Comparison of ENCODE assay signal across 9 mouse cellular contexts in genomic region chrX:142806620-142807061, GRCm38 (mm10).
A peak's percentile ranks its signal among the peaks of the same experiment; 100 is the strongest.
DNase-seq lines count a peak whose midpoint lies in the region; TF ChIP-seq lines count a peak whose summit lies in the region.
"Had no signal": no experiment of that assay in that cellular context is flagged by ENCODE, and none has a peak within 500 bp of the region (broad histone marks: within the 10 kb centered on the region; RNA-seq: fewer than 3 reads in every experiment).

No protein-coding gene starts in this region.

- H3K36me3 ChIP-seq in ES-Bruce4 (ENCODE audit: control insufficient read depth, insufficient read depth, low read length, poor library complexity, severe bottlenecking) = no peaks in the 10 kb centered on the region
- H3K36me3 ChIP-seq: midbrain, embryonic 12.5 days had no signal

- H3K27ac ChIP-seq in ES-Bruce4 (ENCODE audit: insufficient read depth, low read length) = no peak overlapping the region
- H3K27ac ChIP-seq: midbrain, embryonic 12.5 days had no signal

- no peak for TF ChIP-seq POLR2A in ES-Bruce4 (IDR thresholded peaks at IDR 0.05; ENCODE audit: insufficient read depth, low read length)

- TF ChIP-seq EP300 in ES-Bruce4 (IDR thresholded peaks at IDR 0.05; ENCODE audit: insufficient read depth, low read depth, low read length) = no peak

- intact Hi-C loops in heart, postnatal 25 days (cut with DNase I) = loop anchor here (5.0 kb wide), 2 partner anchors 124 to 434 kb away; partner anchors contain the start of gene Tmem164
- intact Hi-C loops in heart, postnatal 36 days (cut with DNase I) = loop anchor here (5.0 kb wide), 1 partner anchor 124 kb away; the partner anchor contains the start of gene Tmem164

- no peaks in the 10 kb centered on the region for H3K4me1 ChIP-seq in ES-Bruce4 (ENCODE audit: control insufficient read depth, insufficient read depth, low read length)
- H3K4me1 ChIP-seq: midbrain, embryonic 12.5 days had no signal

- no peaks in the 10 kb centered on the region for H3K27me3 ChIP-seq in ES-Bruce4 (ENCODE audit: control insufficient read depth, insufficient read depth, low read length, poor library complexity, severe bottlenecking)

- H3K9me3 ChIP-seq in ES-Bruce4 (replicated peaks; ENCODE audit: control insufficient read depth, insufficient read depth, low read length, poor library complexity, severe bottlenecking) = no peaks in the 10 kb centered on the region
- H3K9me3 ChIP-seq: midbrain, embryonic 12.5 days had no signal

- no peak overlapping the region for H3K9ac ChIP-seq in ES-Bruce4 (ENCODE audit: low read depth, poor library complexity, severe bottlenecking)
- H3K9ac ChIP-seq: midbrain, embryonic 12.5 days had no signal

- TF ChIP-seq CTCF in ES-Bruce4 (IDR thresholded peaks at IDR 0.05; ENCODE audit: low read depth, low read length) = peak; percentile 5

- peak; percentile 23 for DNase-seq in heart, adult 8-10 months (ENCODE audit: low spot score)
- no peak for DNase-seq in heart, postnatal 25 days (ENCODE audit: low spot score)
- peak; percentile 27 for DNase-seq in cerebellum, adult 8-10 months
- DNase-seq in kidney, adult 8-10 months = peak; percentile 14 to 15
- DNase-seq in lung, postnatal 36 days = peak; percentile 50
- DNase-seq in gastrocnemius, adult 8-10 months (ENCODE audit: low spot score in 2 of 2) = no peak
- DNase-seq in heart, postnatal 36 days = no peak

- H3K4me3 ChIP-seq in ES-Bruce4 (ENCODE audit: low read depth, low read length) = no peak overlapping the region
- H3K4me3 ChIP-seq: midbrain, embryonic 12.5 days had no signal

Comparison
In these comparisons a context has a peak if more than half of its experiments do, and no peak if none do; other contexts are left out.
1. DNase-seq: peak in heart, adult 8-10 months (single experiment), cerebellum, adult 8-10 months (single experiment), kidney, adult 8-10 months (2 of 2) and lung, postnatal 36 days (single experiment); none in heart, postnatal 25 days (single experiment), gastrocnemius, adult 8-10 months (0 of 2) and heart, postnatal 36 days (0 of 2).